Mouse (Mus musculus) embryo, embryonic 11 days (tissue): ENCODE data around the gene Timmdc1.

Experiments used
- DNase-seq: peaks from one replicate; pipeline ENCODE4 v3.0.0-alpha.2; 2015

The Timmdc1 gene

GRCm38 (mm10) chr16:38462161-38462560, 60.3 kb downstream of the Timmdc1 start:
- DNase-seq: no peak

DNA sequence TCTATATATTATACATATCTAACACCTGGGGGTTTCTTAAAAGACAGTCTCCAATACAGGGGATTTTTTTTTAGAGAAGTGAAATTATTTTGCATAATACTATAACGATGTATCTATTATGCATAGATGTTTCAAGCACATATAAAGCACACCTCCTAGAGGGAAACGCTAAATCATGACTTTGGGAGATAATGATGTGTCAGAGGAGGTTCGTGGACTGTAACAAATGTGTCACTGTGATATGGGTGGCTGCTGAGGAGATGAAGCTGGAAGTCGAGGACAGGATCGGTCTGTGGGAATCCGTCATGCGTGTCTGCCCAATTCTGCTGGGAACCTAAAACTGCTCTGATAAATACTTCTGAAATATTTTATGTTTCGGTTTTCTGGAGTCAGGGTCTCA, 60.7 kb downstream of the Timmdc1 start:
- DNase-seq: no peak

GRCm38 (mm10) chr16:38459990-38460389, 62.5 kb downstream of the Timmdc1 start:
- no peak for DNase-seq

- DNase-seq: no peak
Measured at GRCm38 (mm10) chr16:38458600-38459280, 63.7 kb downstream of the Timmdc1 start.

GRCm38 (mm10) chr16:38456812-38457567, 65.5 kb downstream of the Timmdc1 start:
- no peak for DNase-seq

DNA sequence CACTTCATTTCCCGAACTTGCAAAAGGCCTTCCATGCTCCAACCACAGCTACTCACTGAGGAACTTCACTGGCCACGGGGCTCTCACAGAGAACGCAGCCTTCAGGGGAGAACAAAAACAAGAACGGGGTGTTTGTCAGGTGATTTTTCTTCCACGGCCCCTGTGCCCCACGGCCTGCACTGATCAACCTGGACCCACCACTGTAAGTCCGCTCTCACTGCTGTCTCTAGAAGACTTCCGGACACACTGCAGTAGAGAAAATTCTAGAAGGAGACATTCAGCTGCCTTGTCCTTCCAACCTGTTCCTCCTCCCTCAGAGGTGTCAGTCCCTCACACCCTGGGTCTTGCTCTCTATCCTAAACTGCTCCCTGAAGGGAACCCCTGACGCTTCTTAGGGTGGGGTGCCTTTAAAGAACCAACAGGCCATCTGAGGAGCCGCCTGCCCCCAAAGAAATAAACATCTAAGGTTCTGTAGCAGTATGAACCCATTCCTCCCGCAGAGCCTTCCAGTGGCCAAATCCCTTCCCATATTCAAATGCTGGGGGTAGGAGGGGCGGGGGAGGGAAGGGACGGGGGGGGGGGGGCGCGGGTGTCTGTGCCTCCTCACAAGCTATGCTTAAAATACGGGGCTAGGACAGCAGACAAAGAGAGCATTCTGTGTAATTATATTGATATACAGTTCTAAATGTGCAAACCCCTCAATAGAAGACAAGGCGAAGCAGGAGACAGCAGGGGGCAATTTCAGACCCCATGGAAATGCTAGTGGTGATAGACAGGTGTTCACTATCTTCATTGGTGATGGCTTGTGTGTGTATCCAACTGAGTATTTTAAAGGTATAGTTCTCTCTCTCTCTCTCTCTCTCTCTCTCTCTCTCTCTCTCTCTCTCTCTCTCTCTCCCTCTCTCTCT, 66.7 kb downstream of the Timmdc1 start, which contains the start of gene Cd80:
Cd80 (plus strand) TSS at position 51 of the 908 bp plus-strand sequence.
- no peak for DNase-seq

- no peak for DNase-seq
Measured at GRCm38 (mm10) chr16:38454533-38455254, 67.8 kb downstream of the Timmdc1 start.

GRCm38 (mm10) chr16:38453952-38454351, 68.5 kb downstream of the Timmdc1 start:
- DNase-seq: no peak

GRCm38 (mm10) chr16:38453203-38453553, 69.3 kb downstream of the Timmdc1 start:
- no peak for DNase-seq

DNA sequence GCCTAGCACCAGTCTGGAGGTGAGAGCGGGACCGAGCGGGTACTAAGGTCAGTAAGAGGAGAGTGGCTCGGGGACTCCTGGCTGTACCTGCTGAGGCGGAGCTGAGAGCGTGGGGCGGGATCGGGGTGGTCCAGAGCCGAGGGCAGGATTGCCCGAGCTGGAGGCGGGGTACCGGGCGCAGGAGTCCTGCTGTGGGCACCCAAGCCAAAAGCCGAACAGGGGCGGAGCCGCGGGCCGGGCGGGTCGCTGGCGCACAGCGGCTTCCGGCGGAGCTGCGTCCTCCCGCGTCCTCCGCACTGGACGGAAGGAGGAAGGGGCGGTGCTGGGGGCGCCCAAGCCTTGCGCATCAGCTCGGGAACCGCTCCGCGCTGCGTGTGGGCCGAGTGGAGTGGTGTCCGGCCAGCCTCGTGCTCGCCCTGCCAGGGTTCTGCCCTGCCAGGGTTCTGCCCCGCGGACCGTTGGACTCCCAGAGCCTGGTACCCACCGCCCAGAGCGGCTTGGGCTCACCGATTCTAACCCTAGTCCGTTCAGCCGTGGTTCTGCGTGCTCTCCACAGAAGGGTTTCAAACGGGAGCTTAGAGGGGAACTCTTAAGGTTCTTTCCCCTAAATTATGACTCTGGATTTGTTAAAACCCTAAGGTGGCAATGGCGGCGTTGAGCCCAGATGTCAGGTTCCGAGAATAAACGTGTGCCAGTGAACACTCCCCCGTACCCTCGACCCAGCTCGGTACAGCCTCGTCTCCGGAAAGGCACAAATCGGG, 69.8 kb downstream of the Timmdc1 start, which contains the start of gene Adprh:
Adprh (minus strand) TSS at position 262 of the 761 bp plus-strand sequence.
- DNase-seq: peak; percentile 95

- DNase-seq: peak; percentile 52
Measured at GRCm38 (mm10) chr16:38451421-38452205, 70.8 kb downstream of the Timmdc1 start.

DNA sequence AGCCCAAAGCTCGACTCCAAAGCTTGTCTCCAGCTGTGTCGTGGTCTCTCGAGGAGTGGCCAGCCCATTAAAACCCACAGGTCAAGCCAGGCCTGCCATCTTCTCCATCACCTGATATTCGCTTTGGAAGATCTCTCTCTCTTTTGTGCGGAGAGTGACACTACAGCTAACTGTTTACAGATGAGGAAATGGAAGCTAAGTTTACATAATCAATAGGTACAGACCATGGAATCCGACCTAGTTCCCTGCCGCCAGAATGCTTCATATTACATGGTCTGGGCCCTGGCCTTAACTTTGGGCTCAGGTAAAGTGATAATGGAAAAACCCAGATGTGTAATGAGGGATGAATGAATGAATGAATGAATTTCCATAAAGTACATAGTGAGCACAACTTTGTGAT, 71.8 kb downstream of the Timmdc1 start:
- DNase-seq: no peak

DNA sequence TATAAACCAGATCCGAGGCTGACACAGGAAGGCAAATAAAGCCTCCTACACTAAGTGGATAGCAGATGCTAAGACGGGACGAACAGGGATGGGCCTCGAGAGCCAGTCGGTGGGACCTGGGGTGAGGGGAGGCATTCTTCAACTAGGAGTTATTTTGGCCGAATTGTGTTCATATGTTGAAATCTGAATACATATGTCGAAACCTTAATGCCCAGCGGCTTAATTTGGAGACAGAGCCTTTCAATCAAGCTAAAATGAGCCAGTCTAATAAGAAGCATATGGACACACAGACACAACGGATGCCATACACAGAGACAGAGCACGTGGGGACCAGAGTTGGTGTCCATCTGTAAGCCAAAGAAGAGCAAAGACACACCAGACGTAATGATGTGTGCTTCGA, 74.0 kb downstream of the Timmdc1 start:
- no peak for DNase-seq
